In the genomic region with DNA sequence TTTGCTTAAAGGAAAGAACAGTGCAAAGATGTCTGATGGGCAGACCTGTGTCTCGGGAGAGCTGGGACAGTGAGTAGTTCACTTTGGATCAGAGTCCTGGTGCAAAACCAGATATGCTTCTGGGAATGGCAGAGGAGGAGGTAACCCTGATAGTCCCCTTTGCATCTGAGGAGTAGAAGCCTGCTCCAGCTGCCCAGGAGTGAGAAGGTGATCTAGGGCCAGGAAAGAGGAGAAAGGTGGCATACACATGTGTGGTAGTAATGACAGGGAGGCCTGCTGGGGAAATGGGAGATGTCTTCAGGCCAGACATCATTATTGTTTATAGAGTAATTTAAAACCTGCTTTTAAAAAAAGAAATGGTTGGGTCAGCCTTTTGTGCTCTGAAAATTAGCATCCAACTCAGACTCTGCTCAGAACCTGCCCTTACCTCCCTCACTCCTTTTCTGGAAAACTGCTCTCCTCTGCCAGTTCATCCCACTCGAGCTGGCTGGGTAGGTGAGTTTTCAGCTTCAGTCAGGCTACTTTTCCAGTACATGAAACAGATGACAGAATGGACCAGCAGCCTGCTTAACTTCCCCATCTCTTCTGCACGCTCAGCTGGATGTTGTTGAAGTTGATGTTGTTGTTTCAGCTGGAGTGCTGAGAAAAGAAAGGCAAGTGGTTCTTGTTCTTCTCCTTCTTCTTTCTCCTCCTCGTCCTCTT, we compare ENCODE assay signal across 20 mouse cellular contexts.
DNase-seq lines count a peak whose midpoint lies in the region; ATAC-seq lines count a peak whose summit lies in the region.
"Had no signal": no experiment of that assay in that cellular context is flagged by ENCODE, and none has a peak within 500 bp of the region (broad histone marks: within the 10 kb centered on the region; RNA-seq: fewer than 3 reads in every experiment).

No protein-coding gene starts in this region.

- H3K4me1 ChIP-seq in kidney, embryonic 14.5 days (ENCODE audit: control insufficient read depth, insufficient read depth, low read length), result no peaks in the 10 kb centered on the region; the same call in 1 of the 2 replicates
- peaks cover 34% of the 10 kb centered on the region for H3K4me1 ChIP-seq in limb, embryonic 12.5 days (replicated peaks)
- peaks cover 17% of the 10 kb centered on the region; the same call in 1 of the 2 replicates for H3K4me1 ChIP-seq in limb, embryonic 10.5 days
- H3K4me1 ChIP-seq: embryonic facial prominence, embryonic 15.5 days had no signal

- H3K9ac ChIP-seq in kidney, embryonic 14.5 days (ENCODE audit: low read depth, low read length), result no peak overlapping the region
- H3K9ac ChIP-seq in limb, embryonic 12.5 days (replicated peaks), result no peak overlapping the region
- H3K9ac ChIP-seq: embryonic facial prominence, embryonic 15.5 days; hindbrain, embryonic 15.5 days had no signal

- no peaks in the 10 kb centered on the region for H3K27me3 ChIP-seq in kidney, embryonic 14.5 days (ENCODE audit: control insufficient read depth, insufficient read depth, low read length)
- H3K27me3 ChIP-seq in limb, embryonic 12.5 days, result no peaks in the 10 kb centered on the region
- H3K27me3 ChIP-seq in limb, embryonic 10.5 days (ENCODE audit: low read depth, poor library complexity, severe bottlenecking), result no peaks in the 10 kb centered on the region
- H3K27me3 ChIP-seq: embryonic facial prominence, embryonic 15.5 days; hindbrain, embryonic 15.5 days had no signal

- no peaks in the 10 kb centered on the region for H3K9me3 ChIP-seq in kidney, embryonic 14.5 days (ENCODE audit: control insufficient read depth, low read length)
- H3K9me3 ChIP-seq in limb, embryonic 12.5 days, result no peaks in the 10 kb centered on the region
- no peaks in the 10 kb centered on the region for H3K9me3 ChIP-seq in limb, embryonic 10.5 days (replicated peaks)
- H3K9me3 ChIP-seq: embryonic facial prominence, embryonic 15.5 days; hindbrain, embryonic 15.5 days had no signal

- peak; percentile 16 for DNase-seq in embryo, embryonic 10.5 days (ENCODE audit: low spot score)
- no peak for DNase-seq in embryo, embryonic 10 days (ENCODE audit: low spot score)
- DNase-seq in kidney, adult 11 months, result no peak
- DNase-seq in limb, embryonic 10.5 days (ENCODE audit: low spot score), result no peak
- DNase-seq in thymus, postnatal 36 days, result no peak
- DNase-seq: adrenal gland, postnatal 10 days; cerebellum, adult 8-10 months; cerebellum, postnatal 36 days; gastrocnemius, postnatal 10 days; kidney, postnatal 14 days; layer of hippocampus, adult 9-11 months; left cerebral cortex, postnatal 4 days; lung, postnatal 4 days; thymus, postnatal 14 days had no signal

- H3K4me3 ChIP-seq in kidney, embryonic 14.5 days (ENCODE audit: low read length), result no peak overlapping the region
- no peak overlapping the region for H3K4me3 ChIP-seq in limb, embryonic 12.5 days (replicated peaks)
- no peak overlapping the region for H3K4me3 ChIP-seq in limb, embryonic 10.5 days
- H3K4me3 ChIP-seq: embryonic facial prominence, embryonic 15.5 days; hindbrain, embryonic 15.5 days had no signal

- no peak overlapping the region for H3K4me2 ChIP-seq in kidney, embryonic 14.5 days (replicated peaks; ENCODE audit: low read depth, low read length)
- no peak overlapping the region for H3K4me2 ChIP-seq in limb, embryonic 12.5 days
- H3K4me2 ChIP-seq: embryonic facial prominence, embryonic 15.5 days; hindbrain, embryonic 15.5 days; midbrain, embryonic 11.5 days had no signal

- 0 out of 2 replicates have a peak overlapping the region, but pooled peaks have one; percentile 43 for H3K27ac ChIP-seq in kidney, embryonic 14.5 days (ENCODE audit: low read depth, low read length)
- H3K27ac ChIP-seq in limb, embryonic 12.5 days, result peak overlapping the region; percentile 43
- no peak overlapping the region for H3K27ac ChIP-seq in limb, embryonic 10.5 days
- H3K27ac ChIP-seq: embryonic facial prominence, embryonic 15.5 days; hindbrain, embryonic 15.5 days had no signal

- 31% methylated on average over 4 of the region's 4 CpGs for WGBS in kidney, embryonic 14.5 days
- 52% methylated on average over 4 of the region's 4 CpGs for WGBS in limb, embryonic 12.5 days
- 59% methylated on average over 4 of the region's 4 CpGs for WGBS in limb, embryonic 10.5 days

- peak; percentile 60; the same call in 1 of the 2 replicates for ATAC-seq in kidney, embryonic 14.5 days (ENCODE audit: low FRiP score, low TSS enrichment)
- no peak for ATAC-seq in limb, embryonic 12.5 days (ENCODE audit: insufficient number of reproducible peaks, insufficient read depth, low FRiP score, low TSS enrichment, low read depth)
- ATAC-seq: forebrain, embryonic 14.5 days had no signal

- no peaks in the 10 kb centered on the region for H3K36me3 ChIP-seq in kidney, embryonic 14.5 days (ENCODE audit: control insufficient read depth, insufficient read depth, low read length)
- H3K36me3 ChIP-seq in limb, embryonic 12.5 days, result no peaks in the 10 kb centered on the region
- H3K36me3 ChIP-seq in limb, embryonic 10.5 days, result no peaks in the 10 kb centered on the region
- H3K36me3 ChIP-seq: embryonic facial prominence, embryonic 15.5 days; hindbrain, embryonic 15.5 days had no signal
